Mouse (Mus musculus) embryonic facial prominence, embryonic 12.5 days (tissue): Measurements from ENCODE around the gene Irf3. TPM values are rescaled to one million over a fixed set of nuclear protein-coding genes. Genes with fewer than 3 reads are reported as not detected.
A peak's percentile ranks its signal among the peaks of the same experiment; 100 is the strongest.

Experiments
- ATAC-seq: fragments of 200-750 bp; cut with Nextera tagmentation; 2 replicates; pipeline ENCODE4 v1.8.0; 2017; ENCODE audit not compliant: insufficient number of reproducible peaks, insufficient read depth, low FRiP score, low TSS enrichment
- H3K27ac ChIP-seq: fragments of 300-500 bp; sonication (generic); 2 replicates; pipeline ENCODE4 v1.5.1; 2016; ENCODE audit warnings: mild to moderate bottlenecking
- H3K27me3 ChIP-seq: fragments of 300-500 bp; sonication (generic); 2 replicates; pipeline ENCODE4 v1.6.1; 2016; ENCODE audit warnings: mild to moderate bottlenecking, moderate library complexity
- H3K36me3 ChIP-seq: fragments of 300-500 bp; sonication (generic); 2 replicates; pipeline ENCODE4 v1.6.1; 2016; ENCODE audit warnings: mild to moderate bottlenecking
- H3K4me1 ChIP-seq: fragments of 300-500 bp; sonication (generic); 2 replicates; pipeline ENCODE4 v1.6.1; 2016
- H3K4me2 ChIP-seq: fragments of 300-500 bp; sonication (generic); replicated peaks from 2 replicates; pipeline ENCODE4 v1.6.1; 2016; ENCODE audit warnings: mild to moderate bottlenecking, moderate library complexity
- H3K4me3 ChIP-seq: fragments of 300-500 bp; sonication (generic); 2 replicates; pipeline ENCODE4 v1.5.1; 2016; ENCODE audit warnings: mild to moderate bottlenecking
- H3K9ac ChIP-seq: fragments of 300-500 bp; sonication (generic); 2 replicates; pipeline ENCODE4 v1.6.1; 2016; ENCODE audit warnings: mild to moderate bottlenecking, moderate library complexity
- H3K9me3 ChIP-seq: fragments of 300-500 bp; sonication (generic); 2 replicates; pipeline ENCODE4 v1.6.1; 2016; ENCODE audit warnings: mild to moderate bottlenecking, moderate library complexity
- WGBS: fragments of 180-500 bp; shearing (Covaris S2); methylation state at CpG from one replicate; pipeline ENCODE4 v1.1.7; 2016; 5-methylcytosine and 5-hydroxymethylcytosine counted together
- polyA plus RNA-seq: library from polyadenylated mRNA; unstranded; fragments of >200 nt; fragmentation: Nextera tagmentation; extraction: Ambion mirVana; gene quantifications from 2 replicates; pipeline ENCODE4 v1.2.1, GENCODE M21; 2016

The Irf3 gene
- polyA plus RNA-seq, 1 experiment from 2014 or later = 93.3 TPM

GRCm38 (mm10) chr7:44998501-44998955 is 1.1 kb downstream of the Irf3 start, which contains the start of gene Bcl2l12:
Gene Bcl2l12, minus strand, starts transcription at chr7:44998712.
- Histone ChIP-seq H3K4me1 (peaks cover 25% of the 10 kb centered on the region), H3K36me3 (peaks cover 62% of the 10 kb centered on the region), H3K27me3 (no peaks in the 10 kb centered on the region), H3K4me3 (peak within 1 kb of the TSS; percentile 74), H3K9me3 (no peaks in the 10 kb centered on the region), H3K27ac (peak within 1 kb of the TSS; percentile 85), H3K4me2 (peak within 1 kb of the TSS; percentile 89), H3K9ac (peak within 1 kb of the TSS; percentile 83)
- no peak for ATAC-seq
- WGBS = 3% methylated on average over 18 of the region's 18 CpGs

- Histone ChIP-seq H3K4me1 (peaks cover 25% of the 10 kb centered on the region), H3K9me3 (no peaks in the 10 kb centered on the region), H3K27ac (no peak overlapping the region), H3K27me3 (no peaks in the 10 kb centered on the region), H3K4me2 (no peak overlapping the region), H3K4me3 (no peak overlapping the region), H3K9ac (no peak overlapping the region), H3K36me3 (peaks cover 62% of the 10 kb centered on the region)
- ATAC-seq = no peak
- 79% methylated on average over 11 of the region's 11 CpGs for WGBS
Observed at GRCm38 (mm10) chr7:44999753-45000152, 2.3 kb downstream of the Irf3 start.

DNA sequence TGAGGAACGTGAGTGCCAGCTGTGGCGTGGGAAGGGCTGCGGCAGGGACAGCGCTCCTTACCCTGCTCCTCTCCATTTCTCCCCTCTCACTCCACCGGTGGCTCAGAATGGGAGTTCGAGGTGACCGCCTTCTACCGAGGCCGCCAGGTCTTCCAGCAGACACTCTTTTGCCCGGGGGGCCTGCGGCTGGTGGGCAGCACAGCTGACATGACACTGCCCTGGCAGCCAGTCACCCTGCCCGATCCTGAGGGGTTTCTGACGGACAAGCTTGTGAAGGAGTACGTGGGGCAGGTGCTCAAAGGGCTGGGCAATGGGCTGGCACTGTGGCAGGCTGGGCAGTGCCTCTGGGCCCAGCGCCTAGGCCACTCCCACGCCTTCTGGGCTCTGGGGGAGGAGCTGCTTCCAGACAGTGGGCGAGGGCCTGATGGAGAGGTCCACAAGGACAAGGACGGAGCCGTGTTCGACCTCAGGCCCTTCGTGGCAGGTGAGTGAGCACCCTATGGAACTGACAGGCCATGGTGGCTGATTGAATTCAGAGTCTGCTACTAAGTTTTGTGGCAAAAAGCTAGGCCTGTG is 3.2 kb downstream of the Irf3 start:
- Histone ChIP-seq H3K36me3 (peaks cover 62% of the 10 kb centered on the region), H3K27me3 (no peaks in the 10 kb centered on the region), H3K9me3 (no peaks in the 10 kb centered on the region), H3K27ac (no peak overlapping the region), H3K4me3 (no peak overlapping the region), H3K9ac (no peak overlapping the region), H3K4me1 (peaks cover 24% of the 10 kb centered on the region), H3K4me2 (no peak overlapping the region)
- WGBS = 89% methylated on average over 21 of the region's 21 CpGs
- ATAC-seq = no peak

DNA sequence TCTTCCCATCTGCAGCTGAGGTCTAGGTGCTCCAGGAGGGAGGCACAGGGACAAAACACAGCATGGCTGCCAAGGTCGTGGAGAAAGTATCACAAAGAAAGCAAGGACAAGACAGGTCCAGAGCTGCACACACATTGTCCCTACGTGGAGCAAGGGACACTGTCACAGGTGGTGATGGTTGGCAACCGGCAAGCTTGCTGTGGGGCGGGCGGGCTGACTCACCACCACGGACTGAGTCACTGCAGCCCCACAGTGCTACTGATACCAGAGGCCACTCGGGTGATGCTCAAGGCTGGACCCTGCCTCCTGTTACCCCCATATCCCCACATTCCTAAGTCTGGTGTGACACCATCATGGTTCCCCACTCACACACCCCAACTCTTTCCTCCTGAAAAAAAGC is 5.0 kb downstream of the Irf3 start:
- 90% methylated on average over 7 of the region's 7 CpGs for WGBS
- H3K36me3 ChIP-seq = peaks cover 78% of the 10 kb centered on the region
- no peak overlapping the region for H3K27ac ChIP-seq
- no peaks in the 10 kb centered on the region for H3K27me3 ChIP-seq
- peaks cover 14% of the 10 kb centered on the region; the same call in 1 of the 2 replicates for H3K4me1 ChIP-seq
- no peak overlapping the region for H3K4me3 ChIP-seq
- ATAC-seq = no peak
- no peak overlapping the region for H3K4me2 ChIP-seq
- no peaks in the 10 kb centered on the region for H3K9me3 ChIP-seq
- H3K9ac ChIP-seq = no peak overlapping the region

DNA sequence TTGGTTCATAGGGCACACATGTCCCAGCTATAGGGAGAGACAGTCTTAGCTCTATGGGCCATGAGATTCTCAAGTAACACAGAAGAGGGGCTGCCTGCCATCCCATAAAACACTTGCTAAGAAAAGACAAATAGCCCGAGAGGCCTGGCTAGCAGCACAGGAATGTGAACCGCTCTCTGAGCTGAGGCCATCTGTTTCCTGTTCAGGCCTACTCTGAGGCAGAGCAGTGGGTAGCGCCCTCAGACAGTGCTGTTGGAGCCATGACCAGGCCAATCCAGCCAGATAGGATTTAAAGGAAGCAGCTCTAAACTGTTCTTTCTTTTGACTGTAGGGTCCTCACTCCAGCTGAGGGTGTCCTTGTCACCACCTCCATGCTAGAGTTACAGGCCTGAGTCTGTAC is 7.1 kb downstream of the Irf3 start:
- H3K27ac ChIP-seq = no peak overlapping the region
- no peaks in the 10 kb centered on the region for H3K9me3 ChIP-seq
- H3K27me3 ChIP-seq = no peaks in the 10 kb centered on the region
- no peak for ATAC-seq
- H3K9ac ChIP-seq = no peak overlapping the region
- H3K36me3 ChIP-seq = peaks cover 99% of the 10 kb centered on the region
- H3K4me2 ChIP-seq = no peak overlapping the region
- H3K4me1 ChIP-seq = 0 out of 2 replicates have a peak, but pooled peaks cover 3% of the 10 kb centered on the region
- 58% methylated on average over 3 of the region's 3 CpGs for WGBS
- H3K4me3 ChIP-seq = no peak overlapping the region

DNA sequence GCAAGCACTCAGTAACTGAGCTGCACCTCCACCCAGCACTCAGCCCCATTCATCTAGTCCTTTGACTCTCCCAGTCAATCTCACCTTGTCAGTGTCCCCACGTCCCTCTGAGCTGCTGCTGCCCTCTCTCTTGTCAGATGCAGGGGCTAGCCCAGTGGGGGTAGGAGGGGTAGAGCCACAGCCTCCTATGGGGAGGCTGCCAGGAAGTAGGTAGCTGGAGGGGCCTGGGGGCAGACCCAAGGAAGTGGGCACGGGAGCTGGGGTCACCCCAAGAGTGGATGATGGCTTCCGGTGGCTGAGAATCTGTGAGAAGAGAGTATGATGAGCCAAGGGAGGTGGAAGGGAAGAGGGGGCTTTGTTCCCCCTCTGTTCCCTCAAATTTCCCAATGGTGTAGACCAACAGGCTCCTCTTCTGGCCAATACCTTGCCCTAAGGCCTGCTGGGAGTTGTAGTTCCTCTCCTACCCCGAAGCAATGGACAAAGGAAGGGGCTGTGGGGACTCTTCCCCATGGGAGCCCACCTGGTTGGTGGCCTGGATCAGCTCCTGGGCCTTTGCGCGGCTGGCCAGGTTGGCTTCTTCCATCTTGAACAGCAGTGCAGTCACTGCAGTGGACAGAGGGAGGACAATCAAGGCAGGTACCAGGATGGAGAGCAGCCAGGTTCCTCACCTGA is 8.0 kb downstream of the Irf3 start:
- WGBS = 89% methylated on average over 6 of the region's 6 CpGs
- H3K36me3 ChIP-seq = peaks cover 99% of the 10 kb centered on the region
- no peak for ATAC-seq
- peak overlapping the region; percentile 27; the same call in 1 of the 2 replicates for H3K27ac ChIP-seq
- no peak overlapping the region for H3K4me3 ChIP-seq
- no peaks in the 10 kb centered on the region for H3K27me3 ChIP-seq
- no peaks in the 10 kb centered on the region for H3K9me3 ChIP-seq
- no peak overlapping the region for H3K4me2 ChIP-seq
- no peak overlapping the region for H3K9ac ChIP-seq
- no peaks in the 10 kb centered on the region for H3K4me1 ChIP-seq

DNA sequence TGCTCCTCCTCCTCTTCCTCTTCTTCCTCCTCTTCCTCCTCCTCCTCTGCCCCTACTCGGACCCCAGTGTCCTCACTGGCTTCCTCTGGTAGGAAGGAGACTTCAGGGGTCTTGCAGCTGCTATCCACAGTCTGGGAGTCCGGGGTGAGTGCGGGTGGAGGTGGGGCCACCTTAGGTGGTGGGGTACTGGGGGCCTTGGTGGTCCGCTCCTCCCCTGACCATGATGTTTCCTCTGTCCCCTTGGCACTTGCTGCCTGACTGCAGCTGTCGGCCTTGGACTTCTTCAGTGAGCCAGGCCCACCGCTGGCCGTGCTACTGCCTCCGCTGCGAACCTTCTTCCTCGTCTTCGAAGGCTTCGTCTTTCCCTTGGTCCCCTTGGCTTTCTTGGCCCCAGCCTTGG is 9.1 kb downstream of the Irf3 start:
- Histone ChIP-seq H3K9ac (no peak overlapping the region), H3K27me3 (no peaks in the 10 kb centered on the region), H3K36me3 (peaks cover 97% of the 10 kb centered on the region), H3K4me3 (no peak overlapping the region), H3K4me1 (no peaks in the 10 kb centered on the region), H3K27ac (no peak overlapping the region), H3K4me2 (no peak overlapping the region), H3K9me3 (no peaks in the 10 kb centered on the region)
- no peak for ATAC-seq
- 90% methylated on average over 12 of the region's 12 CpGs for WGBS

DNA sequence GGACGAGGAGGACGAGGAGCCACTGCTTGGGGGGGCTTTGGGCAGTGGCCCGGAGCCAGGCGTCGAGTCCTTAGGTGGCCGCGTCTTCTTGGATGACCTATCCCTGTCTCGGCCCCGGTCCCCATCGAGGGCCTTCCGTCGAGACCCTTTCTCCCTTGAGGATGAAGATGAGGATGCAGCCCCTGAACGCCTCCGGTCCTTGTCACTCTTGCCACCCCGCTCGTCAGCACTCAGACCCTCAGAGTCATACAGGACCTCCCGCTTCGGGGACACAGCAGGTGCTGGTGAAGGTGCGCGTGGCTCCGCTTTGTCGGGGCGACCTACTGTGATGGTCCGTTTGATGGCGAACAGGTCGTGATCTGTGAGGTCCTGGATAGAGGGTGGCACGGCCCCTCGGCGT is 9.7 kb downstream of the Irf3 start:
- no peaks in the 10 kb centered on the region for H3K4me1 ChIP-seq
- H3K9ac ChIP-seq = no peak overlapping the region
- WGBS = 97% methylated on average over 29 of the region's 29 CpGs
- H3K9me3 ChIP-seq = no peaks in the 10 kb centered on the region
- H3K4me3 ChIP-seq = no peak overlapping the region
- no peaks in the 10 kb centered on the region for H3K27me3 ChIP-seq
- no peak overlapping the region for H3K4me2 ChIP-seq
- no peak overlapping the region for H3K27ac ChIP-seq
- H3K36me3 ChIP-seq = peaks cover 97% of the 10 kb centered on the region
- no peak for ATAC-seq

- 93% methylated on average over 30 of the region's 30 CpGs for WGBS
- Histone ChIP-seq H3K9ac (no peak overlapping the region), H3K4me3 (no peak overlapping the region), H3K4me2 (no peak overlapping the region), H3K36me3 (peaks cover 97% of the 10 kb centered on the region), H3K4me1 (no peaks in the 10 kb centered on the region), H3K27me3 (no peaks in the 10 kb centered on the region), H3K27ac (no peak overlapping the region), H3K9me3 (no peaks in the 10 kb centered on the region)
- ATAC-seq = no peak
Observed at GRCm38 (mm10) chr7:45007846-45008245, 10.4 kb downstream of the Irf3 start.

GRCm38 (mm10) chr7:45008411-45008810 is 11.0 kb downstream of the Irf3 start:
- Histone ChIP-seq H3K4me3 (no peak overlapping the region), H3K9ac (no peak overlapping the region), H3K27ac (no peak overlapping the region), H3K9me3 (no peaks in the 10 kb centered on the region), H3K36me3 (peaks cover 97% of the 10 kb centered on the region), H3K4me1 (no peaks in the 10 kb centered on the region), H3K4me2 (no peak overlapping the region), H3K27me3 (no peaks in the 10 kb centered on the region)
- WGBS = 95% methylated on average over 19 of the region's 19 CpGs
- no peak for ATAC-seq

GRCm38 (mm10) chr7:45012011-45012410 is 14.6 kb downstream of the Irf3 start:
- Histone ChIP-seq H3K4me2 (no peak overlapping the region), H3K4me3 (no peak overlapping the region), H3K9ac (no peak overlapping the region), H3K27ac (no peak overlapping the region), H3K4me1 (peaks cover 10% of the 10 kb centered on the region), H3K27me3 (no peaks in the 10 kb centered on the region), H3K9me3 (no peaks in the 10 kb centered on the region), H3K36me3 (peaks cover 65% of the 10 kb centered on the region)
- WGBS = 92% methylated on average over 6 of the region's 6 CpGs
- no peak for ATAC-seq

DNA sequence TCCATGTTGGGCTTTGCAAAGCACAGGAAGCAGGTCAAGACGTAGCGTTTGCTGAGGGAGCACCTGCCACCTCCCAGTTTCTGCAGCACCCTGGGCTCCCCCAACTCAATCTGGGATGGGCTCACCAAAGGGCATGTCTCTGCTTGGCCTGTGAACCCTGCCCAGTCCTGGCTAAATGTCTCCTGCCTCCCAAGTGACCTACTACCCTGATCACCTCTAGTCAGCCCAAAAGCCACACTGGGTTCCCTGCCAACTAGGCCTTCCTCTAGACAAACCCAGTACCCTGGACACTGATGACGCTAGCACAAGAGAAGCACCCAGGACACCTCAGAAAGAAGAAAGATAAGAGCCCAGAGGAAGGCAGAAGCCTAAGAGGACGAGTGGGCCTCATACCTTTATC is 15.4 kb downstream of the Irf3 start:
- 76% methylated on average over 4 of the region's 4 CpGs for WGBS
- Histone ChIP-seq H3K4me3 (no peak overlapping the region), H3K4me2 (no peak overlapping the region), H3K9me3 (no peaks in the 10 kb centered on the region), H3K4me1 (peaks cover 10% of the 10 kb centered on the region), H3K27me3 (no peaks in the 10 kb centered on the region), H3K9ac (no peak overlapping the region), H3K27ac (no peak overlapping the region), H3K36me3 (peaks cover 57% of the 10 kb centered on the region)
- no peak for ATAC-seq
